Mouse (Mus musculus) right cerebral cortex, postnatal 25 days (tissue): ENCODE measurements around the gene Casp1.

Experiments
- DNase-seq: peaks from one replicate; pipeline ENCODE4 v3.0.0; 2022

The Casp1 gene

DNA sequence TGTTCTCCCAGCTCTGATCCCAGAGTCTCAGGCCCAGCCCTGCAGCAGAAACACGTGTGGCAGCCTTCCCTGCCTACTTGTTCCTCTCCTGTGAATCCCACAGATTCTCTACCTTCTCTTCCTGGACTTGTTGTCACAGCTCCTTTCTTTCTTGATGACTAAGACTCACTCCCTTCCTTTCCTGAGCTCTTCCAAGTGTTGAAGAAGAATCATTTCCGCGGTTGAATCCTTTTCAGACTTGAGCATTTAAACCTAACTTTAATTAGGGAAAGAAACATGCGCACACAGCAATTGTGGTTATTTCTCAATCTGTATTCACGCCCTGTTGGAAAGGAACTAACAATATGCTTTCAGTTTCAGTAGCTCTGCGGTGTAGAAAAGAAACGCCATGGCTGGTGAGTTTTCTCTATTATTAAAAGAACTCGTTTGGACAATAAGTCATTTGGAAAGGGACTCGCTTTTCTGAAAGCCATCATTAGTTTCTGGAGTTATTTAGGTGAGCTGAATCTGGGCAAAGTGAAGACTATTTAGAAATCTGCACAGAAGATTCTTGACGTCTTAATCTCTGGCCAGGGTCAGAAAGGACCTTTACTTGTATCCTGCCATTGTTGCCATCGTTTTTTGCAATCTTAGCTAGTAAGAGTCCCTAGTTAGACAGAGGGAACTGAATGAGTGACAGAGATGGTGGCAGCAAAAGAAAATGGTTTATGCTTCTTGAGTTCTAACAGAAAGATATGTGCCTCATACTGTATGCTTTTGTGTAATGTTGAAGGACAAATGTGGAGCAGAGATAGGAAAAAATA lies at the start of gene Casp1:
Casp1 (plus strand) TSS at position 189 of the 803 bp plus-strand sequence.
- no peak for DNase-seq

DNA sequence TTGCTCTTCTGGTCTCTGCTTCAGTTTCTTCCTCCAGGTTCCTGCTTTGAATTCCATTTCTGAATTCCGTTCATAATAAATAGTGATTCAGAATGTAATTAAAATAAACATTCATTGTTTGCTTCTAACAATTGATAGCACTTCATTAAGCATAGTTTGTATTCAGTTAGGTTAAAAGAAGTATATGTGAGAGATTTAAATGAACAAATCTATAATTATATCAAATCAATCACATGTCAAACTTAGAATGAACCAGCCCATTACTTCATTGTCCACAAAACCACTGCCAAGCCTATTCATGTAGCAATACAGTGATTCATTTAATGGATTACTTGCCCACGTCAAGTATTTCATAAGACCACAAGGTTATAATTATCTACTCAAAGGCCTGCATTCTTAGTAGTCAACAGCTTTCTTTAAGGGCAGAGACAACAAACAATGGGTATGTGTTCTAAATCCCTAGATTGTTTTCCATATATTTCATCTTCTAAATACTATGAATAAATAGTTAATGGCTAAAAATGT lies 34.3 kb upstream of the Casp1 start:
- no peak for DNase-seq

- DNase-seq: no peak
Observed at GRCm38 (mm10) chr9:5270274-5270673, 28.0 kb upstream of the Casp1 start.

DNA sequence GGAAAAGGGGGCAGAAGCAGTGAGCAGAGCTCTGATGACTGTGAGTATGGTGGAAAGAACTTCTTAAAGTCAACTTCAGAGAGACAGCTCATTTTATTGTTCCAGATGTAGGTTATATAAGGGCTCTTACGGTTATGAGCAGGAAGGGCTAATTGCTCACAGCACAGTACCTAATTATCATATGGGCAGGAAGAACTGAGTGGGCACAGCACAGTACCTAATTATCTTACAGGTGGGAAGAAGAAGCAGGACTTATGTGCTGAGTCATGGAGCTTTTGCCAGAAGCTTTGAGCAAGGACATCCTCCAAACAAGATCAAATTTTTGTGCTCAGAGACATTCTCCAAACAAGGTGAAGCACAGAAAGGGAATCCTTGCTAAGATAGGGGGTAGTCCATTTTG lies 27.4 kb upstream of the Casp1 start:
- no peak for DNase-seq

- DNase-seq: no peak
Observed at GRCm38 (mm10) chr9:5271334-5271845, 26.9 kb upstream of the Casp1 start.

DNA sequence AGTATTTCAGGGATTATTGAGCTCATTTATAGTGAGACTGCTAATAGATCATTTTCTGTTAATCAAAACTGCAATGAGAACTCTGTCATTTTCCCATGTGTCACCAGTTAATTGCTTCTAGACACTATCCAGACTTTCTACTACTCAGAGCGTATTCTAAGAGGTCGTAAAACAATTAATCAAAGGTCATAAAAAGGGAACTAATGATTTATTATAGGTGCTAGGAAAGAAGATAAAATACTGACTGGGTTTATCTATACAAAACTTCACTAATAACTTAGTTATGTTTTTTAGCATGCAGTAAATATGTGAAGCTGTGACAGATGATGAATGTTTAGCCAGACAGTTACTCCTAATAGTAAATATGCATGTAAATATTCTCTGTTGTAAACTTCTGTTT lies 12.2 kb upstream of the Casp1 start:
- DNase-seq: no peak

DNA sequence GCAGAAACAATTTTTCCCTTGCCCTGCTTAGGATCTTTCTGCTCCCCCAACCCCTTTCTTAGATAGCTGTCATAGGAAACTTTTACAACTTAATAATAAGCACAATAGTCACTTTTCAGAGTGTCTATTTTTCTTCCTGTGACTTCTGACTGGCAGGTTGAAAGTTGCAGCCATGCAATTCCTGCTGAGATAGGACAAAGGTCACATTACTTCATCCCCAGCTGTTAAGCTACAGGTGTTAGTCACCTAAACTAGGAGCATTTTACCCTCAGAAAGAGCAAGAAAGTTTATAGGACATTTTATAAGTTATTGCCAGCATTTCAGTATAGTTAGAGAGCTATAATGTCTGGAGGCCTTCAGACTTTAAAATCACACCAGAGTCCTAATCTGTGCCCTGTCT lies 11.7 kb upstream of the Casp1 start:
- DNase-seq: no peak

DNA sequence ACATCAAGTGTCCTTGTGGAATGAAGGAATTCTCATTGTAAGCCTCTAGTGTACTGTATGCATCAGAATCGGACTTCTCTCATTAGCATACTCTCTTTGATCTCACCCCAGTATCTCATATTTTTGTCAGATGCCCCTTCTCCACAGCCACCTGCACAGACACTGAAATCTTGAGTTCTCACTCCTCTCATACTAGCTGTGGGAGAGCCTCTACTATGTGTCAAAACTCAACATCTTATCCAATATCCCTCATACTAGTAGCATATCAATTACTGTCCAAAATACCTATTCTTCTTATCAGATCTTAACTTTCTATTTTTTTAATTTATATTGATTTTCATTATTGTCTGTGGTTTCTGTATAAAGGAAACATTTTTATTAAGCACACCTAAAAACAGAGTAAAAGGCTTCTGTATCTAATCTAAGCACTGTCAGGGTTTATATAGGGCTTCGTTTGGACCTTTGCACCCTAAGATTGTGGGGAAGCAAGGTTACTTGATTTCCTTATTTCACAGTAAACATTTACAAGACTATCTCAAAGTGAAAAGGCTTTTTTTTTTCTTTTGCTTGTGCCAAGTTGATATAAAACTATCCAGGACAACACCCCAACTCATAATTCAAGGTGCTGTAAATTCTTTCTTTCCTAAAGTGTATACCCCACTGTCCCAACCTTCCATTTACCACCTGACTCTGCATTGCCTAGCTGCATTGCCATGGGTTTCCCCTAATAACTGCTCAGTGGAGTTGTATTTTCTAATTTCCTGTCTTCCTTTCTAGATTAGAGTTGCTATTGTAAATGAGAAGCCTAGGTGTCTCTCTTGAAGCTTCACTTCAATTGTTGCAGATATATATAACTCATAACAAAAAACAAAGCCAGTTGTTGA lies 1.7 kb upstream of the Casp1 start:
- DNase-seq: no peak

DNA sequence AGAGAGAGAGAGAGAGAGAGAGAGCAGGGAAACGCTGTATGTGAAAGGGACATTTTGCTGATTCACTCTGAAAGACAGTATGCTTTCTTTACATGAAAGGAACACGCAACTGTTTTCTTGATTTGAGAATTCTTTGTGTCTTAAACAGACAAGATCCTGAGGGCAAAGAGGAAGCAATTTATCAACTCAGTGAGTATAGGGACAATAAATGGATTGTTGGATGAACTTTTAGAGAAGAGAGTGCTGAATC lies 740 bp downstream of the Casp1 start:
- DNase-seq: no peak

- DNase-seq: no peak
Observed at GRCm38 (mm10) chr9:5308561-5308960, 10.2 kb downstream of the Casp1 start, which contains the start of gene Casp4. TSS of gene Casp4 (plus strand) at chr9:5308828.

- DNase-seq: no peak
Observed at GRCm38 (mm10) chr9:5310112-5310511, 11.8 kb downstream of the Casp1 start.

DNA sequence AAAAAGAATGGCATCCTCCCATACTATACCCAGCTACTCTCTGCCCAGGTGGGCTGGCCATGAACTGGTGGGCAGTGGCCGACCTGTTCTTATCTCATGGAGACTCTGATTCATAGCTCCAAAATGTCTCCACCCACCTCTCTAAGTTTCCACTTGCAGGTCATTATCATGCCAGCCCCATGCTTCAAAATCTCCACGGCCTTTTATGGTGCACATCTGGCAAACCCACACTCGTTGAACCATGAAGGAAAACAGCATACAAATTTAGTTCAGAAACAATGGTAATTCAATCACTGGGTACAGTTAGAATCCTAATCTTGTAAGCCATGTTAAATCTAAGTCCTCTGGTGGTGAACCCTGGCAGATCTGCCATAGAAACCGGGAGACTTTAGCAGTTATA lies 13.1 kb downstream of the Casp1 start:
- no peak for DNase-seq

DNA sequence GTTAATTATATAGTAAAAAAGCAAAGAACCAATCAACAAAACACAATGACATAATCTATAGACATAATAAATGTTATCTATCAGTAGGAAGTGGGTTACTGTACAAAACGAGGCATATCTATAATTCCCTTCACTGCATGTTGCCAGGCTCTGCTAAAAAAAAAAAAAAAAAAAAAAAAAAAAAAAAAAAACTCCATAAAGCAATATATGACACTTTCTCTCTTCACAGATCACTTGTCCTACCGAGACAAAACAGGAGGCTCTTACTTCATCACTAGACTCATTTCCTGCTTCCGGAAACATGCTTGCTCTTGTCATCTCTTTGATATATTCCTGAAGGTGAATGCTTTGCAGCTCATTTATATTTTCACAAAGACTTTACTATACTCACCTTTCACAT lies 29.9 kb downstream of the Casp1 start:
- DNase-seq: no peak

DNA sequence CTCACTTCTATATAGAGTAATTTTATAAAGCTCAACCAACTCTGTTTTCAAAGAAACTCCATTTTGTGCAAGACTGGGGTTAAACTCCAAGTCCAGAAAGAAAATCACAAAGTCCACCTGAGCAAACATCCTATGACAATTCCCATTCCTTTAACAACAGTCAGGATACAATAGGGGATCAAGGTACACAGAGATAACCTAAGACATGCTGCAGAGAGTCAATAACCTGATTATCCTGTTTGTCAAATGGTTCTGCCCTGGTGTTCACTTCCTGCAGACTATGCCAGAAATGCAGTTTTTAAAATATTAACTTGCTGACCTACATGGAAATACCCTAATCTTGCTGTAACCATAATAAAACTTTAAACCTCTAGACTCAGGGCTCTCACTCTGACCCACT lies 34.1 kb downstream of the Casp1 start:
- no peak for DNase-seq

- no peak for DNase-seq
Observed at GRCm38 (mm10) chr9:5333422-5333821, 35.1 kb downstream of the Casp1 start.

DNA sequence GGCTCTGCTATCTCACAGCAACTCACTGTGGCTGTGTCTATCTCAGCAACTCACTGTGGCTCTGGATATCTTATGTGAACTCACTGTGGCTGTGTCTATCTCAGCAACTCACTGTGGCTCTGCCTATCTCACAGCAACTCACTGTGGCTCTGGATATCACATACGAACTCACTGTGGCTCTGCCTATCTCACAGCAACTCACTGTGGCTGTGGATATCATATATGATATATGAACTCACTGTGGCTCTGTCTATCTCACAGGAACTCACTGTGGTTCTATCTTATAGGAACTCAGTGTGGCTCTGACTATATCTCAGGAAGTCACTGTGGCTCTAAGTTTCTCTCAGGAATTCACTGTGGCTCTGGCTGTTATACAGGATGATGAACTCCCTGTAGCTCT lies 44.8 kb downstream of the Casp1 start:
- DNase-seq: no peak

DNA sequence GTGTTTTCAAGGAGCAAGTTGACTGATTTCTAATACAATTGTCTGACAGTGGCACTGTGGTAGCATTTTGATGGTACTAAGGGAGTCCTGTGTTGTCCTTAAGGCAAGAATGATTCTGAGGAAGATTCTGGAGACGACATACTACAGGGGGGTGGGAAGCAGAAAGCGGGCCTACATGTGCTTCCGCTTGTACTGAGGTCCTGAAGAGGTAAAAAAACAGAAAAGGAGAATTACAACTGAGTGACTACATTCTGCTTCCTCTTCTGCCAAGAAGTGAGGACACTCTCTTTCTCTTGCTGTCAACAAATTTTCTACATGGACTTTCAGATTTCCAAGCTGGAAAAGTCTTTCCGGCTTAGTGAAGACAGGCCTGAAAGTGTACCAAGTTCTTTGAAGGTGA lies 45.8 kb downstream of the Casp1 start:
- no peak for DNase-seq

DNA sequence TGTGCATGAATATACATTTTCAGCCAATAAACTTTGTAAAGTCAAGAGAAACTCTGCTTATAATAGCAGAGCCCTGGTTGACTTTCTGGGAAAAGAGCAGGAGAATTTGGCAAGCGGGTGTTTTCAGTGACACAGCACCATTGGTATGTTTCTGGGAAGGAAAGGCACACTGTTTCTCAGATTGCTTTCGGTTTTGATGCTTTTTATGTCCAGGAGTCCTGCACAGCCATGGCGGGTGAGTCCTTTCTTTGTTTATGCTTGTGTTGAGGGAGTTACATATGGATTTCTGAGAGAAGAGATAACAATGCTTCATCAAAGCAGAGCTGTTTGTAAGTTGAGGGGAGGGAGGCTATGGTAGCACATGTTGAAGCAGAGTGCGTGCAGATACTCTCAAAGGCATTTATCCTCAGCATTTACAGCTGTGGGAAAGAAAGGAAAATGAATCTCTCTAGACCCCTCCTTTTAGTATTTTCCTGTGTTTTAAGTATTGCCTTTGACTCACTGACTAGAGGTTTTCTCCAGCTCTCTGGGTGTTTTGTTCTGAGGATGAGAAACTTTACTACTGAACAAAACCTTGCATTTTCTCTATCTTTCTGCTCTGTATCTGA lies 47.1 kb downstream of the Casp1 start, which contains the start of gene Casp12:
Casp12 (plus strand) TSS at position 140 of the 608 bp plus-strand sequence.
- no peak for DNase-seq

GRCm38 (mm10) chr9:5347381-5347780 lies 49.1 kb downstream of the Casp1 start:
- no peak for DNase-seq

DNA sequence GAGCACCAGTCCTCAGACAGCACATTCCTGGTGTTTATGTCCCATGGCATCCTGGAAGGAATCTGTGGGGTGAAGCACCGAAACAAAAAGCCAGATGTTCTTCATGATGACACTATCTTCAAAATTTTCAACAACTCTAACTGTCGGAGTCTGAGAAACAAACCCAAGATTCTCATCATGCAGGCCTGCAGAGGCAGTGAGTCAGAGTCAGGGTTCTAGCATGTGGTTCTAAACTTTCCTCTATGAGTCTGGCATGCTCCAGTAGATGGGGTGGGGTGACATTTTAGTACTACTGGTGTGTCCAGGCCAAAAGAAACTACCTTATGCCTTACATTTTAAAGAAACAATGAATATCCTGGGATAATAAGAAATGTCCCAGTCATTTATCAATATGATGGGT lies 55.4 kb downstream of the Casp1 start:
- no peak for DNase-seq

DNA sequence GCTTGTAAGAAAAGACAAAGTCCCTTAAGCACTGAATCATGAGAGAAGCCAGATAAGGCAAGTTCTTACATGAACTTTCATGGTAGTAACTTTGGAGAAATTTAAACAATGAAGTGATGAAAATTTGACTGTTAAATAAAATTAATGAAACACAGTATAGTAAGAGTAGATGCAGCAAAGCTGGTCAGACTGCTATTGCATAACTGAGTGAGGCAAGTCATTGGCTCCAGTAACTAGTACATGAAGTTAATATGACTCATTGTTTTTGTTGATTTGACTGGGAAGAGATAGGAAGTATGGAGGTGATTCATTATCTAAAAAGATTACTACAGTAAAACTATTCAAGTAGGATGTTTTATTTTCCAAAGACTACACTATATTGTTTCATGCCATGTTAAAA lies 58.5 kb downstream of the Casp1 start:
- DNase-seq: no peak
